Mouse (Mus musculus) brain, embryonic 14.5 days (tissue): ENCODE measurements around the gene Cblb.

ENCODE experiments used
- CTCF ChIP-seq: fragments of 200-500 bp; IDR thresholded peaks from 2 replicates; pipeline ENCODE4 v1.5.1; 2012; ENCODE audit warnings: inconsistent platforms, mild to moderate bottlenecking, moderate library complexity, borderline replicate concordance; ENCODE audit not compliant: insufficient read depth, insufficient read length; ENCODE audit errors: extremely low read depth
- POLR2A ChIP-seq: fragments of 200-500 bp; IDR thresholded peaks from 2 replicates; pipeline ENCODE4 v1.6.1; 2012; ENCODE audit warnings: mild to moderate bottlenecking, inconsistent platforms, borderline replicate concordance; ENCODE audit not compliant: poor library complexity, insufficient read depth, insufficient read length, severe bottlenecking; ENCODE audit errors: extremely low read depth

- TF ChIP-seq CTCF, result no peak
- TF ChIP-seq POLR2A, result no peak
These were observed 114.5 kb downstream of the Cblb start for GRCm38 (mm10) chr16:52145552-52145951.
